13 mouse cellular contexts compared by ENCODE assay signal in genomic region chr17:85685689-85686281, GRCm38 (mm10). TPM values are rescaled to one million over a fixed set of nuclear protein-coding genes. Genes with fewer than 3 reads are reported as not detected.
A peak's percentile ranks its signal among the peaks of the same experiment; 100 is the strongest.
DNase-seq lines count a peak whose midpoint lies in the region; ATAC-seq lines count a peak whose summit lies in the region.
"Had no signal": no experiment of that assay in that cellular context is flagged by ENCODE, and none has a peak within 500 bp of the region (broad histone marks: within the 10 kb centered on the region; RNA-seq: fewer than 3 reads in every experiment).

No protein-coding gene starts in this region.

- no peak for DNase-seq in heart, embryonic 10.5 days (ENCODE audit: low spot score)
- no peak for DNase-seq in heart, adult 11 months
- DNase-seq in midbrain, embryonic 10.5 days (ENCODE audit: low spot score), result no peak
- DNase-seq in forelimb bud, embryonic 11.5 days (ENCODE audit: low read depth, low spot score), result peak; percentile 17
- DNase-seq in left cerebral cortex, postnatal 36 days (ENCODE audit: low spot score in 2 of 2), result no peak
- no peak for DNase-seq in left cerebral cortex, postnatal 14 days (ENCODE audit: low spot score in 2 of 2)
- DNase-seq: cerebellum, adult 9-11 months; heart, adult 2 months; kidney, adult 11 months; lung, adult 2 months had no signal

- WGBS in heart, embryonic 10.5 days, result 4% methylated on average over 11 of the region's 11 CpGs
- WGBS in midbrain, embryonic 10.5 days, result 2% methylated on average over 11 of the region's 11 CpGs
- 5% methylated on average over 11 of the region's 11 CpGs for WGBS in midbrain, embryonic 16.5 days
- WGBS in stomach, embryonic 15.5 days, result 12% methylated on average over 11 of the region's 11 CpGs

- peaks cover 100% of the 10 kb centered on the region for H3K27me3 ChIP-seq in heart, embryonic 10.5 days (ENCODE audit: insufficient read depth, poor library complexity, severe bottlenecking)
- peaks cover 100% of the 10 kb centered on the region for H3K27me3 ChIP-seq in midbrain, embryonic 10.5 days (ENCODE audit: low read depth, poor library complexity, severe bottlenecking)
- peaks cover 60% of the 10 kb centered on the region for H3K27me3 ChIP-seq in midbrain, embryonic 16.5 days (ENCODE audit: control insufficient read depth, insufficient read depth, low read depth, low read length)
- H3K27me3 ChIP-seq in stomach, embryonic 15.5 days (replicated peaks), result peaks cover 94% of the 10 kb centered on the region

- no peaks in the 10 kb centered on the region for H3K9me3 ChIP-seq in heart, embryonic 10.5 days
- H3K9me3 ChIP-seq in midbrain, embryonic 10.5 days (replicated peaks), result no peaks in the 10 kb centered on the region
- no peaks in the 10 kb centered on the region for H3K9me3 ChIP-seq in midbrain, embryonic 16.5 days (replicated peaks; ENCODE audit: control insufficient read depth, low read length, poor library complexity, severe bottlenecking)
- no peaks in the 10 kb centered on the region for H3K9me3 ChIP-seq in stomach, embryonic 15.5 days

- no peak overlapping the region for H3K9ac ChIP-seq in midbrain, embryonic 16.5 days (ENCODE audit: low read depth, low read length)
- H3K9ac ChIP-seq in stomach, embryonic 15.5 days, result no peak overlapping the region

- peak overlapping the region; percentile 19; the same call in 1 of the 2 replicates for H3K4me3 ChIP-seq in heart, embryonic 10.5 days
- H3K4me3 ChIP-seq in midbrain, embryonic 10.5 days, result peak overlapping the region; percentile 31; the same call in 1 of the 2 replicates
- H3K4me3 ChIP-seq in midbrain, embryonic 16.5 days (ENCODE audit: low read depth, low read length), result no peak overlapping the region
- peak overlapping the region; percentile 52 for H3K4me3 ChIP-seq in stomach, embryonic 15.5 days (replicated peaks)
- H3K4me3 ChIP-seq: heart, adult 2 months had no signal

- no peaks in the 10 kb centered on the region for H3K36me3 ChIP-seq in heart, embryonic 10.5 days
- no peaks in the 10 kb centered on the region for H3K36me3 ChIP-seq in midbrain, embryonic 10.5 days
- H3K36me3 ChIP-seq in midbrain, embryonic 16.5 days (ENCODE audit: control insufficient read depth, insufficient read depth, low read length), result no peaks in the 10 kb centered on the region
- H3K36me3 ChIP-seq in stomach, embryonic 15.5 days, result no peaks in the 10 kb centered on the region

- no peak overlapping the region for H3K4me2 ChIP-seq in midbrain, embryonic 16.5 days (ENCODE audit: low read length)
- H3K4me2 ChIP-seq in stomach, embryonic 15.5 days, result peak overlapping the region; percentile 88

- intact Hi-C loops in left cerebral cortex, postnatal 36 days (cut with DNase I), result loop anchor here (10.0 kb wide), 1 partner anchor 201 kb away; no protein-coding TSS in a partner anchor
- intact Hi-C loops in left cerebral cortex, postnatal 14 days (cut with DNase I), result loop anchor here (5.0 kb wide), 3 partner anchors 63 to 198 kb away; no protein-coding TSS in a partner anchor

- peaks cover 30% of the 10 kb centered on the region for H3K4me1 ChIP-seq in heart, embryonic 10.5 days
- H3K4me1 ChIP-seq in midbrain, embryonic 10.5 days, result peaks cover 41% of the 10 kb centered on the region
- peaks cover 12% of the 10 kb centered on the region for H3K4me1 ChIP-seq in midbrain, embryonic 16.5 days (ENCODE audit: control insufficient read depth, insufficient read depth, low read length)
- H3K4me1 ChIP-seq in stomach, embryonic 15.5 days, result peaks cover 21% of the 10 kb centered on the region

- H3K27ac ChIP-seq in heart, embryonic 10.5 days, result no peak overlapping the region
- no peak overlapping the region for H3K27ac ChIP-seq in midbrain, embryonic 10.5 days (replicated peaks)
- H3K27ac ChIP-seq in midbrain, embryonic 16.5 days (ENCODE audit: low read length), result no peak overlapping the region
- H3K27ac ChIP-seq in stomach, embryonic 15.5 days, result no peak overlapping the region
- H3K27ac ChIP-seq: heart, adult 2 months had no signal

- ATAC-seq in midbrain, embryonic 16.5 days, result no peak
- no peak for ATAC-seq in stomach, embryonic 15.5 days (ENCODE audit: insufficient read depth, low FRiP score, low read depth)
- ATAC-seq: forebrain, embryonic 14.5 days had no signal

RNA-seq across cellular contexts. Expression of gene Six2, which starts 2.3 kb away (rescaled TPM):
- polyA plus RNA-seq in heart, embryonic 10.5 days (2016; fragmentation: Nextera tagmentation; extraction: Ambion mirVana), result 0.32 and 1.7 TPM in 2 replicates
- 1.6 and 3.0 TPM in 2 replicates for polyA plus RNA-seq in midbrain, embryonic 10.5 days (2016; fragmentation: Nextera tagmentation; extraction: Ambion mirVana)
- polyA plus RNA-seq in midbrain, embryonic 16.5 days (2015; fragmentation: Nextera tagmentation; extraction: Ambion mirVana), result 0.16 and 0.33 TPM in 2 replicates
- 6.9 and 13.9 TPM in 2 replicates for polyA plus RNA-seq in stomach, embryonic 15.5 days (2015; fragmentation: Nextera tagmentation; extraction: Ambion mirVana)
- under 1 TPM; 0.49 to 0.72 TPM for total RNA-seq in left cerebral cortex, postnatal 36 days (2021)
- under 1 TPM; 0.53 to 0.90 TPM for total RNA-seq in left cerebral cortex, postnatal 14 days (2021)
